Mouse (Mus musculus): ENCODE measurements around the gene Wdr37. TPM values are rescaled to one million over a fixed set of nuclear protein-coding genes. Genes with fewer than 3 reads are reported as not detected.
"Not testable (repeated sequence)": the region's sequence is repeated elsewhere in the genome, so short reads cannot be mapped to it uniquely, and the experiment has no call there.

Gene Wdr37
- 10 to 100 TPM; 67.8 to 69.3 TPM for total RNA-seq (2021)

GRCm38 (mm10) chr13:8871314-8871962 lies at the start of gene Wdr37:
Wdr37 (minus strand) TSS chr13:8871909.
- intact Hi-C loops (cut with DNase I), result no loop called here
- peak; percentile 24 for DNase-seq

DNA sequence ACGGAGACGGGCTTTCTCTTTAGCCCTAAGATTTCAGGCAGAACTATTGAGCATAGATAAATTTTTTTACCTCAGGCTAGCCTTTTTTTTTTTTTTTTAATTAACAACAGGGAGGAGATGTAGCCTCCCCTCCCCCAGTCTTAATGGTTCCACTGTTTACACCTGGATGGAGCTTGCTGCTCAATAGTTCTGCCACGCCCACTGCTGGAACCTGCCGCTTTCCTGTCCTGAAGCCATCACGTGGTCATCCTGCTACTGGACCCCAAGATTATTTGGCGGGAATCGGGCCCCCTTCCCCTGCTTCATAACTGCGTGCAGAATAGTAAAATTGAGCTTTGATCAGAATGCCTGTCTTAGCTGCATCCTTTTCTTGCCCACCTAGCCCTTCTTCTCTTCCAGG lies 42.2 kb upstream of the Wdr37 start:
- DNase-seq; intact Hi-C loops (cut with DNase I): not testable (repeated sequence)

- intact Hi-C loops (cut with DNase I); DNase-seq: not testable (repeated sequence)
Observed at GRCm38 (mm10) chr13:8905986-8906385, 34.3 kb upstream of the Wdr37 start.

- DNase-seq, result no peak
- intact Hi-C loops (cut with DNase I), result no loop called here
Observed at GRCm38 (mm10) chr13:8888603-8889002, 16.9 kb upstream of the Wdr37 start.

GRCm38 (mm10) chr13:8886185-8886560 lies 14.5 kb upstream of the Wdr37 start:
- intact Hi-C loops (cut with DNase I), result no loop called here
- no peak for DNase-seq

DNA sequence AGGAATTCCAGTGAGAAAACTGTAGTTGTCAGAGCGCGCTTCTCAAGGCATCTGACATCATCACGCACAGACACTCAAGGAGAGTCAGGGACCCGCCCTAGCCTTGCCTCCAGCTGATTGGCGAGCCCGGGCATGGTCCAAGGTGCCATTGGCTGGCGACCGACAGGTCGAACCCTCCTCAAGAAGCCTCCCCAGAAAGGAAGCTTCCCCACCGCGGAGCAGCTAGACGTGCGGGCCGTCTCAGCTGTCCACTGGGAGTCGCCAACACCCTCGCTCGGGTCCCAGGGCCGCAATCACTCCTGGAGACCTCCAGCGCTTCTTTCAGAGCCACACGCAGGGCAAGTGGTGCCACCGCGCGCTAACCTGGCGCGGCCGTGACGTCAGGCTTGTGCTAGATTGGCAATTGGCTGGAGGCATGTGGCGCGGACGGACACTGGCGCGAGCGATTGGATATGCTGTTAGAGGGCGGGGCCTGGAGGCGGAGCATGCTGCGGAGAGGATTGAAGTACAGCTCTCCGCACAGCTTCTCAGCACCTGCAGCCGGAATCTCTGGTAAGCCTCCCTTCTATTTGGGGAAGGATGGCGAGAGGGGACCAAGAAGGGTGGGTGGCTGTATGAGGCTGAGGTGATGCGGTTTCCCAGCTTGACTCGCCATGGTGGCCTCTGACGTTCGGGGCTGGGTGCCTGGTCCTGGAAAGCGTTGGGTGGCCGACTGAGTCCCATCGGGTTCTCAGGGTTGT lies 13.9 kb upstream of the Wdr37 start, which contains the start of gene Idi1:
Gene Idi1 (plus strand): TSS at position 57 of the 740 bp plus-strand sequence.
- peak; percentile 98 for DNase-seq
- intact Hi-C loops (cut with DNase I), result no loop called here

DNA sequence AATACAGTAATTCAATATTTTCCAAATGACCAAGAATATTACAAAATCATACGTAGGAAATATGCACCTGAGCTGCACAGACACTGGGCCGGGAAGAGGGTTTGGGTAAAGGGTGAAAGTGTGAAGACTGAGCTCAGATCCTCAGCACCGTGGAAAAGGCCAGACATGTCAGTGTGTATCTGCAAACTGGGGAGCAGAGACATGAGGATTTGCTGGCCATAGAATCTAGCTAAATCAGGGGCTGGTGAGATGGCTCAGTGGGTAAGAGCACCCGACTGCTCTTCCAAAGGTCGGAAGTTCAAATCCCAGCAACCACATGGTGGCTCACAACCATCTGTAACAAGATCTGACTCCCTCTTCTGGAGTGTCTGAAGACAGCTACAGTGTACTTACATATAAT lies 12.2 kb upstream of the Wdr37 start:
- intact Hi-C loops (cut with DNase I); DNase-seq: not testable (repeated sequence)

GRCm38 (mm10) chr13:8881611-8882010 lies 9.9 kb upstream of the Wdr37 start:
- DNase-seq, result no peak
- intact Hi-C loops (cut with DNase I), result no loop called here

DNA sequence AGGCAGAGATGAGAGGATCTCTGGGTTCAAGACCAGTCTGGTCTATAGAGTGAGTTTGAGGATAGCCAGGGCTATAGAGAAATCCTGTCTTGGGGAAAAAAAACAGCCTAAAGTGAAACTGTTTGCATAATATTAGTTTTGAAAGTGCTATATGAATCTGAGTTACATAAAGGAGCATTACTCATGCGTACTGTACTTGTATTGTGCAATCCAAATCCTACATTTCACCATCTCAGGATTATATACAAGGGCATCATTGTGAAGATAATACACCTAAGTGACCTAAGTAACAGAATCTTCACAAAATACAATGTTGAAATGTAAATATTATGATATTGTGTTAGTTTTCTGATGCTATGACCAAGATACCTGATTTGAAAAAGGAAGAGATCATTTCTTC lies 2.1 kb upstream of the Wdr37 start:
- intact Hi-C loops (cut with DNase I), result no loop called here
- DNase-seq, result no peak

- intact Hi-C loops (cut with DNase I), result no loop called here
Observed at GRCm38 (mm10) chr13:8870510-8871313, 997 bp downstream of the Wdr37 start.

GRCm38 (mm10) chr13:8870160-8870509 lies 1.6 kb downstream of the Wdr37 start:
- intact Hi-C loops (cut with DNase I), result no loop called here
- DNase-seq, result no peak

More at GRCm38 (mm10) chr13:8870510-8871313, 997 bp downstream of the Wdr37 start:
- peak; percentile 91 for DNase-seq

GRCm38 (mm10) chr13:8869578-8870157 lies 2.0 kb downstream of the Wdr37 start:
- intact Hi-C loops (cut with DNase I), result no loop called here
- no peak for DNase-seq

DNA sequence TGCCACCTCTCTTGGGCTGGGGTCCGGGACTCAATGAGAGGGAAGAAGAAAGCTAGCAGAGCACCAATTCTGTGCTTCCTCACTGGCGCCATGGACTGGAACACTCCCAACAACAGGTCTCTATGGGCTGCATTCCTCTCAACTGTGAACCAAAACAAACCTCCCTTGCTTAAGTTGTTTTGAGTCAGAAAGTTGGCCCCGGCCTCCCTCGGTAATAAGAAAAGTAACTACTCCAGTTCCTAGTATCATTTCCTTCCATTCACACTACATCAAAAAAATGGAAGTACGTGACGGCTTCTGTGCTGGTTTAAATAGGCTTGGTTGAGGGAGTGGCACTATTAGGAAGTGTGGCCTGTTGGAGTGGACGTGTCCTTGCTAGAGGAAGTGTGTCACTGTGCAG lies 5.1 kb downstream of the Wdr37 start:
- intact Hi-C loops (cut with DNase I), result no loop called here
- DNase-seq, result no peak

- intact Hi-C loops (cut with DNase I), result no loop called here
- no peak for DNase-seq
Observed at GRCm38 (mm10) chr13:8864990-8865389, 6.7 kb downstream of the Wdr37 start.

- no peak for DNase-seq
- intact Hi-C loops (cut with DNase I), result no loop called here
Observed at GRCm38 (mm10) chr13:8860861-8861260, 10.8 kb downstream of the Wdr37 start.

DNA sequence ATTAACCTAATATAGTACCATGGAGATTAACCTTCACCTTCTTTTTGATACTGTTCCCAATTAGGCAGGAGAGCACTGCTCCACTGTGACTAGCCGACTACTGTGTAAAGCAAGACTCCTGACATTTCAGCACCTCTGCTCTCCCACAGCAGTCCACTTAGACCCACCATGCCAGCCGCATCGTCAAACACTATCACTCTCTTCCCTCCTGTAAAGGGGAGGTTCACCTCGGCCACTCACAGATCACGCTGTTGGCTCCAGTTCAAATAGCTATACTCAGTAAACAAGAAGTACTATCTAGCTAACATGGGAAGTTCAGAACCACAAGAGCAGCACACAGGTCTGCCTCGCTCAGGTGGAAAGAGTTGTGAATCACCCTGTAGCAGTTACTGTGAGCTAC lies 13.3 kb downstream of the Wdr37 start:
- DNase-seq, result no peak
- intact Hi-C loops (cut with DNase I), result no loop called here

DNA sequence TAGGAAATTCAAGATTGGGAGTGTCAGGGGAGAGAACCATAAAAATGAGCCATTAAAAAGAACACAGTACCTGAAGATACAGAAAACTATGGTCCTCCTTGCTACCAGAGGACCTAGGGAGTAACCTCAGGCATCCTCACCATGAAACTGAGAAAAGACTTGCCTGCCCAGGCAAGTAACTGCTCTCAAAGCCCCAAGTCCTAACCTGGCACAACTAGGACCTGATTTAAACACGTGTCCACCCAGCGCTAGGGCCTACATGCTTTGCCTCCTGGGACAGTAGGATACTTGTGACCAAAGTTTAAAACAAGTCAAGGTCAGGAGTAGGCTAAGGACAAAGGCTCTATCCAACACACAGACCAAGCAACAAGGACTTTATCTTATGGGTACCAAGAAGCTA lies 16.9 kb downstream of the Wdr37 start:
- no peak for DNase-seq
- intact Hi-C loops (cut with DNase I), result no loop called here

DNA sequence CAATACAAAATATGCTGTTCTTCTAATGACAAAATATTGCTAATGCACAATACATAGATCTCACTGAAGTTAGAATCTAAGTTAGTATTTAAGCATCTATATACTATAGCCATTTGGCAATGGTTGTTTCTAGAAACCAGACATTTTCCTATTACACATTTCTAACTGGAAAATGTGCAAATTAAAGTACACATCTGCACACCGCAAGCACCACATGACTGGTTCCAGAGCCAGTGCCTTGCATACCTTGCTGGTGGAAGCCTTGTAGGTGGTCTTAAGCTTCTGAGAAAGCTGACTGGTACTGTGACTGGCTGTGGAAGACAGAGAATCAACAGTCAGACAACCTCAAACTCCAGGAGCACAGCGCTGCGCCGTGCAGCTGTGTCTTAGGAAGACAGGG lies 18.3 kb downstream of the Wdr37 start:
- DNase-seq, result no peak
- intact Hi-C loops (cut with DNase I), result no loop called here

- intact Hi-C loops (cut with DNase I), result no loop called here
Observed at GRCm38 (mm10) chr13:8849311-8849710, 22.4 kb downstream of the Wdr37 start.

GRCm38 (mm10) chr13:8847702-8848101 lies 24.0 kb downstream of the Wdr37 start:
- intact Hi-C loops (cut with DNase I), result no loop called here
- no peak for DNase-seq

More at GRCm38 (mm10) chr13:8849311-8849710, 22.4 kb downstream of the Wdr37 start:
- no peak for DNase-seq

DNA sequence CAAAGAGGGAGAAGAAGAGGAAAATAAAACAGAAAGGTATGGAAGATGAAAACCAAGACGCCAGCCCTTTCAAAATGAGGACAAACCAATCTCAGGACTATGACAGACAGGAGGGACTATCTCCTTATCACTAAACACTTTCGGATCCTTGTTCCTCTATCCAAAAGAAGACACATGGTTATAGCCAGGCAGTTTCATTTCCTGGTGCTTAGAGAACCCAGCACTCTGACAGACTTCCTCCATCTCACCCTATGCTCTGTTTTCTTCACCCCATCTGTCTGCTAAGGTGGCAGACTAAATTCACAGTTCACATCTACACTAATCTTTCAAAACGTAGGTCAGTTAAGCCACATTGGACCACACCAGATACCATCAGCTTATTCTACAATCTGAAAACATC lies 29.4 kb downstream of the Wdr37 start:
- intact Hi-C loops (cut with DNase I), result no loop called here
- no peak for DNase-seq
